Mouse (Mus musculus) megakaryocyte, embryonic 14.5 days (primary cell): ENCODE measurements around the gene Aip.

Experiments used
- FLI1 ChIP-seq: IDR thresholded peaks from 2 replicates; pipeline ENCODE4 v1.6.1; 2012; ENCODE audit warnings: low read length, inconsistent platforms, mixed read lengths
- GATA1 ChIP-seq: IDR thresholded peaks from 3 replicates; pipeline ENCODE4 v1.6.1; 2012; ENCODE audit warnings: mixed read lengths, low read length, inconsistent platforms, borderline replicate concordance

DNA sequence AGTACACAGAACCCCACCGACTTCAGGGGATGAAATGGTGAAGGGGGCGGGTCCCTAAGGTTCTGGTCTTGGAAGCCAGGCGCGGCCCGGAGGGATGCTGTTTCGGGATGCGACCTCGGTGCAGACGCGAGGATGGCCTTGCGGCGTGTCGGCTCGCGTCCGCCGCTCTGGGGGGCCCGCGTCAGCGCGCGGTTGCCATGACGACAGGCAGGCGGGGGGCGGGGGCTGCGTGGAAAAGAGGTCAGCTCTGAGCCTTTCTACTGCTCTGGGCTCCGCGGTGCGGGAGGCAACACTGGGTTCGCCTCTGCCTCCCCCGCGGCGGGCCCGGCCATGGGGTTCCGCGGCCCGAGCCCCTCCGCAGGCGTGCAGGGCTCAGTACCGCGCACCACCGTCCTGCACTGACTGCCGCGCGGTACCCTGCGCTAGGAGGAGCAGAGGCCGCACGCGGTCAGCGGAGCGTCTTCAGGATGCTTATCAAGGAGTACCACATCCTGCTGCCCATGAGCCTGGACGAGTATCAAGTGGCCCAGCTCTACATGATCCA lies 24.9 kb downstream of the Aip start:
- TF ChIP-seq FLI1 = no peak
- no peak for TF ChIP-seq GATA1
